Mouse (Mus musculus): ENCODE data around the gene Tex19.1.
A peak's percentile ranks its signal among the peaks of the same experiment; 100 is the strongest.
"Not testable (repeated sequence)": the region's sequence is repeated elsewhere in the genome, so short reads cannot be mapped to it uniquely, and the experiment has no call there.

Gene Tex19.1

GRCm38 (mm10) chr11:121145865-121146264 lies at the start of gene Tex19.1:
Gene Tex19.1, plus strand, starts transcription at chr11:121146143.
- DNase-seq (ENCODE audit: low read depth, low spot score) = peak; percentile 94

GRCm38 (mm10) chr11:121099762-121100161 lies 46.2 kb upstream of the Tex19.1 start:
- DNase-seq (ENCODE audit: low read depth, low spot score) = no peak

GRCm38 (mm10) chr11:121100692-121101091 lies 45.3 kb upstream of the Tex19.1 start:
- no peak for DNase-seq (ENCODE audit: low read depth, low spot score)

GRCm38 (mm10) chr11:121101124-121101805 lies 44.7 kb upstream of the Tex19.1 start:
- no peak for DNase-seq (ENCODE audit: low read depth, low spot score)

GRCm38 (mm10) chr11:121107242-121107641 lies 38.7 kb upstream of the Tex19.1 start:
- not testable (repeated sequence) for DNase-seq (ENCODE audit: low read depth, low spot score)

GRCm38 (mm10) chr11:121108061-121108460 lies 37.9 kb upstream of the Tex19.1 start:
- DNase-seq (ENCODE audit: low read depth, low spot score) = no peak

GRCm38 (mm10) chr11:121109986-121110385 lies 36.0 kb upstream of the Tex19.1 start:
- no peak for DNase-seq (ENCODE audit: low read depth, low spot score)

GRCm38 (mm10) chr11:121111051-121111450 lies 34.9 kb upstream of the Tex19.1 start:
- no peak for DNase-seq (ENCODE audit: low read depth, low spot score)

- no peak for DNase-seq (ENCODE audit: low read depth, low spot score)
These were observed 34.3 kb upstream of the Tex19.1 start for GRCm38 (mm10) chr11:121111601-121112000.

- DNase-seq (ENCODE audit: low read depth, low spot score) = no peak
These were observed 33.7 kb upstream of the Tex19.1 start for GRCm38 (mm10) chr11:121112091-121112775.

GRCm38 (mm10) chr11:121118106-121118505 lies 27.8 kb upstream of the Tex19.1 start:
- DNase-seq (ENCODE audit: low read depth, low spot score) = no peak

GRCm38 (mm10) chr11:121118577-121118976 lies 27.4 kb upstream of the Tex19.1 start, which contains the start of gene Tex19.2:
Gene Tex19.2, minus strand, starts transcription at chr11:121118677.
- DNase-seq (ENCODE audit: low read depth, low spot score) = no peak

- no peak for DNase-seq (ENCODE audit: low read depth, low spot score)
These were observed 24.8 kb upstream of the Tex19.1 start for GRCm38 (mm10) chr11:121121151-121121550.

GRCm38 (mm10) chr11:121122024-121122670 lies 23.8 kb upstream of the Tex19.1 start:
- DNase-seq (ENCODE audit: low read depth, low spot score) = no peak

- DNase-seq (ENCODE audit: low read depth, low spot score) = no peak
These were observed 22.5 kb upstream of the Tex19.1 start for GRCm38 (mm10) chr11:121123438-121123837.

GRCm38 (mm10) chr11:121125522-121126172 lies 20.3 kb upstream of the Tex19.1 start:
- DNase-seq (ENCODE audit: low read depth, low spot score) = no peak

- DNase-seq (ENCODE audit: low read depth, low spot score) = no peak
These were observed 19.5 kb upstream of the Tex19.1 start for GRCm38 (mm10) chr11:121126395-121126794.

GRCm38 (mm10) chr11:121127441-121127840 lies 18.5 kb upstream of the Tex19.1 start:
- no peak for DNase-seq (ENCODE audit: low read depth, low spot score)

GRCm38 (mm10) chr11:121129616-121130015 lies 16.3 kb upstream of the Tex19.1 start:
- DNase-seq (ENCODE audit: low read depth, low spot score) = no peak

- no peak for DNase-seq (ENCODE audit: low read depth, low spot score)
These were observed 11.3 kb upstream of the Tex19.1 start for GRCm38 (mm10) chr11:121134600-121134999.

GRCm38 (mm10) chr11:121137682-121138081 lies 8.3 kb upstream of the Tex19.1 start:
- no peak for DNase-seq (ENCODE audit: low read depth, low spot score)

GRCm38 (mm10) chr11:121138732-121139131 lies 7.2 kb upstream of the Tex19.1 start:
- DNase-seq (ENCODE audit: low read depth, low spot score) = no peak
